Mouse (Mus musculus): ENCODE results near the gene Ripor3. TPM values are rescaled to one million over a fixed set of nuclear protein-coding genes. Genes with fewer than 3 reads are reported as not detected.

The Ripor3 gene
- polyA plus RNA-seq, 2 experiments from 2014 or later = 0.43 to 0.70 TPM

- peak; percentile 48 for ATAC-seq
Observed at GRCm38 (mm10) chr2:167951301-167952211, 58.9 kb downstream of the Ripor3 start.

GRCm38 (mm10) chr2:167950681-167951080 lies 59.7 kb downstream of the Ripor3 start:
- ATAC-seq = peak; percentile 11

GRCm38 (mm10) chr2:167949808-167950207 lies 60.6 kb downstream of the Ripor3 start:
- peak; percentile 35 for ATAC-seq

- peak; percentile 47 for ATAC-seq
Observed at GRCm38 (mm10) chr2:167949250-167949649, 61.2 kb downstream of the Ripor3 start.

- no peak for ATAC-seq
Observed at GRCm38 (mm10) chr2:167948557-167948956, 61.9 kb downstream of the Ripor3 start.

- ATAC-seq = no peak
Observed at GRCm38 (mm10) chr2:167948047-167948446, 62.4 kb downstream of the Ripor3 start.

GRCm38 (mm10) chr2:167947251-167947650 lies 63.2 kb downstream of the Ripor3 start:
- no peak for ATAC-seq

GRCm38 (mm10) chr2:167945451-167945850 lies 65.0 kb downstream of the Ripor3 start:
- no peak for ATAC-seq

- no peak for ATAC-seq
Observed at GRCm38 (mm10) chr2:167944193-167944592, 66.2 kb downstream of the Ripor3 start.

GRCm38 (mm10) chr2:167942926-167943633 lies 67.3 kb downstream of the Ripor3 start:
- ATAC-seq = peak; percentile 47

- peak; percentile 80 for ATAC-seq
Observed at GRCm38 (mm10) chr2:167942199-167942925, 68.1 kb downstream of the Ripor3 start.

- no peak for ATAC-seq
Observed at GRCm38 (mm10) chr2:167941745-167942176, 68.7 kb downstream of the Ripor3 start.

GRCm38 (mm10) chr2:167941320-167941719 lies 69.1 kb downstream of the Ripor3 start:
- ATAC-seq = no peak

GRCm38 (mm10) chr2:167940636-167941035 lies 69.8 kb downstream of the Ripor3 start:
- ATAC-seq = no peak

- no peak for ATAC-seq
Observed at GRCm38 (mm10) chr2:167939632-167940399, 70.6 kb downstream of the Ripor3 start.

GRCm38 (mm10) chr2:167939204-167939603 lies 71.2 kb downstream of the Ripor3 start:
- no peak for ATAC-seq

- ATAC-seq = no peak
Observed at GRCm38 (mm10) chr2:167938786-167939185, 71.6 kb downstream of the Ripor3 start.

GRCm38 (mm10) chr2:167935956-167936355 lies 74.5 kb downstream of the Ripor3 start:
- no peak for ATAC-seq

GRCm38 (mm10) chr2:167933397-167933796 lies 77.0 kb downstream of the Ripor3 start:
- no peak for ATAC-seq

GRCm38 (mm10) chr2:167932727-167933231 lies 77.6 kb downstream of the Ripor3 start:
- peak; percentile 9 for ATAC-seq

GRCm38 (mm10) chr2:167931985-167932726 lies 78.3 kb downstream of the Ripor3 start, which contains the start of gene Ptpn1:
Ptpn1 (plus strand) TSS chr2:167932057.
- peak; percentile 89 for ATAC-seq
